Mouse (Mus musculus) layer of hippocampus, adult 8-10 months (tissue): ENCODE data around the gene Gm5065. TPM values are rescaled to one million over a fixed set of nuclear protein-coding genes. Genes with fewer than 3 reads are reported as not detected.

Experiments used
- DNase-seq, 2 experiments: peaks; one replicate each; pipeline ENCODE4 v3.0.0; 2022; ENCODE audit warnings: low spot score in 2 of 2
- total RNA-seq, 4 experiments: library from RNA; stranded (reverse); gene quantifications; 2 replicates each; pipeline ENCODE4 v1.2.4; 2022

The Gm5065 gene
- not detected for total RNA-seq

- no peak for DNase-seq
These were observed at the start of gene Gm5065 for GRCm38 (mm10) chr7:5350237-5350636. Gm5065 (plus strand) TSS chr7:5350537.

GRCm38 (mm10) chr7:5327511-5327910 is 22.8 kb upstream of the Gm5065 start:
- DNase-seq: no peak

- DNase-seq: no peak
These were observed 598 bp downstream of the Gm5065 start, which contains the start of gene Nlrp2 for GRCm38 (mm10) chr7:5350935-5351334. Nlrp2 (minus strand) TSS chr7:5351035.

GRCm38 (mm10) chr7:5363599-5363998 is 13.3 kb downstream of the Gm5065 start:
- no peak for DNase-seq

GRCm38 (mm10) chr7:5366724-5367123 is 16.4 kb downstream of the Gm5065 start:
- DNase-seq: no peak

GRCm38 (mm10) chr7:5406201-5406600 is 55.9 kb downstream of the Gm5065 start:
- no peak for DNase-seq

Other genes starting within 250 kb of the Gm5065 start
- not detected for gene Rfpl4, start 233.6 kb upstream of the Gm5065 start, total RNA-seq
- gene Rasl2-9, start 224.6 kb upstream of the Gm5065 start, total RNA-seq: 1 to 10 TPM in 1 of 4 experiments, under 1 TPM in 2, not detected in 1; 0.63 to 1.0 (median 0.77) TPM
- gene Vmn1r55, start 200.9 kb upstream of the Gm5065 start, total RNA-seq: under 1 TPM in 2 of 4 experiments, not detected in 2; 0.02 to 0.04 TPM
- gene Vmn1r56, start 153.8 kb upstream of the Gm5065 start, total RNA-seq: not detected
- not detected for gene Vmn1r57, start 132.0 kb upstream of the Gm5065 start, total RNA-seq
- gene Nlrp2, start 498 bp downstream of the Gm5065 start, total RNA-seq: not detected
- gene Vmn1r58, start 62.9 kb downstream of the Gm5065 start, total RNA-seq: not detected
- gene Vmn1r59, start 106.2 kb downstream of the Gm5065 start, total RNA-seq: not detected
- gene Vmn2r28, start 143.4 kb downstream of the Gm5065 start, total RNA-seq: not detected
- not detected for gene Vmn1r60, start 196.8 kb downstream of the Gm5065 start, total RNA-seq